20 mouse cellular contexts compared by ENCODE assay signal in the genomic region with DNA sequence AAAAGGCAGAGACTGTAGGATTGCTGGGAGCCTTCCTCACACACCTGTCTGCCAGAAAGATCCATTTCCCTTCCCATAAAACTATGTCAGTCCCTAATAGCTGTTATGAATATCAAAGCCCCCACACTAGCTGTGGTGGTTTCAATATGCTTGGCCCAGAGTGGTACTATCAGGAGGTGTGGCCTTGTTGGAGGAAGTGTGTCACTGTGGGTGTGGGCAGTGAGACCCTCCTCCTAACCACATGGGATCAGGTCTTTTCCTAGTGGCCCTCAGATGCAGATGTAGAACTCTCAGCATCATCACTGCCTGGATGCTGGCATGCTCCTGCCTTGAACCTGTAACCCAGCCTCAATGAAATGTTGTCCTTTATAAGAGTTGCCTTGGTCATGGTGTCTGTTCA.
"Had no signal": no experiment of that assay in that cellular context is flagged by ENCODE, and none has a peak within 500 bp of the region (broad histone marks: within the 10 kb centered on the region; RNA-seq: fewer than 3 reads in every experiment).

No protein-coding gene starts in this region.

- H3K9ac ChIP-seq: limb, embryonic 13.5 days; liver, embryonic 12.5 days; liver, embryonic 15.5 days; lung, embryonic 15.5 days; midbrain, embryonic 13.5 days; neural tube, embryonic 12.5 days; neural tube, embryonic 15.5 days had no signal

- ATAC-seq: liver, embryonic 12.5 days; midbrain, embryonic 13.5 days had no signal

- H3K4me2 ChIP-seq: limb, embryonic 13.5 days; liver, embryonic 12.5 days; liver, embryonic 15.5 days; lung, embryonic 15.5 days; midbrain, embryonic 13.5 days; neural tube, embryonic 12.5 days; neural tube, embryonic 15.5 days had no signal

- DNase-seq: kidney, adult 2 months; kidney, postnatal 25 days; liver; lung, adult 18-20 months; right cerebral cortex, adult 18-20 months; right cerebral cortex, postnatal 14 days; right cerebral cortex, postnatal 4 days; thymus, adult 18-20 months; thymus, postnatal 36 days had no signal

- H3K9me3 ChIP-seq: limb, embryonic 10.5 days; limb, embryonic 13.5 days; liver, embryonic 12.5 days; liver, embryonic 15.5 days; lung, embryonic 15.5 days; midbrain, embryonic 13.5 days; neural tube, embryonic 12.5 days; neural tube, embryonic 15.5 days had no signal

- H3K27me3 ChIP-seq: limb, embryonic 13.5 days; liver, embryonic 15.5 days; lung, embryonic 15.5 days; midbrain, embryonic 13.5 days; neural tube, embryonic 12.5 days; neural tube, embryonic 15.5 days had no signal

- H3K36me3 ChIP-seq: limb, embryonic 10.5 days; limb, embryonic 13.5 days; liver, embryonic 12.5 days; liver, embryonic 15.5 days; lung, embryonic 15.5 days; midbrain, embryonic 13.5 days; neural tube, embryonic 12.5 days; neural tube, embryonic 15.5 days had no signal

- H3K4me3 ChIP-seq: limb, embryonic 10.5 days; limb, embryonic 13.5 days; liver, embryonic 12.5 days; liver, embryonic 15.5 days; lung, embryonic 15.5 days; midbrain, embryonic 13.5 days; neural tube, embryonic 12.5 days; neural tube, embryonic 15.5 days had no signal

- H3K27ac ChIP-seq: kidney, postnatal 0 days; limb, embryonic 10.5 days; limb, embryonic 13.5 days; liver, embryonic 12.5 days; liver, embryonic 15.5 days; lung, embryonic 15.5 days; macrophage; neural tube, embryonic 12.5 days; neural tube, embryonic 15.5 days; stomach, postnatal 0 days had no signal
